Mouse (Mus musculus) E14TG2a.4 (cell line): Measurements from ENCODE around the gene Sub1.

Experiments used
- CTCF ChIP-seq: conservative IDR thresholded peaks from 2 replicates; pipeline ENCODE4 v1.5.1; 2014; ENCODE audit warnings: low read length
- NANOG ChIP-seq: IDR thresholded peaks from 2 replicates; pipeline ENCODE4 v1.6.1; 2014; ENCODE audit warnings: borderline replicate concordance, low read length, mixed read lengths
- POU5F1 ChIP-seq: IDR thresholded peaks from 2 replicates; pipeline ENCODE4 v1.6.1; 2014; ENCODE audit warnings: low read length, borderline replicate concordance

DNA sequence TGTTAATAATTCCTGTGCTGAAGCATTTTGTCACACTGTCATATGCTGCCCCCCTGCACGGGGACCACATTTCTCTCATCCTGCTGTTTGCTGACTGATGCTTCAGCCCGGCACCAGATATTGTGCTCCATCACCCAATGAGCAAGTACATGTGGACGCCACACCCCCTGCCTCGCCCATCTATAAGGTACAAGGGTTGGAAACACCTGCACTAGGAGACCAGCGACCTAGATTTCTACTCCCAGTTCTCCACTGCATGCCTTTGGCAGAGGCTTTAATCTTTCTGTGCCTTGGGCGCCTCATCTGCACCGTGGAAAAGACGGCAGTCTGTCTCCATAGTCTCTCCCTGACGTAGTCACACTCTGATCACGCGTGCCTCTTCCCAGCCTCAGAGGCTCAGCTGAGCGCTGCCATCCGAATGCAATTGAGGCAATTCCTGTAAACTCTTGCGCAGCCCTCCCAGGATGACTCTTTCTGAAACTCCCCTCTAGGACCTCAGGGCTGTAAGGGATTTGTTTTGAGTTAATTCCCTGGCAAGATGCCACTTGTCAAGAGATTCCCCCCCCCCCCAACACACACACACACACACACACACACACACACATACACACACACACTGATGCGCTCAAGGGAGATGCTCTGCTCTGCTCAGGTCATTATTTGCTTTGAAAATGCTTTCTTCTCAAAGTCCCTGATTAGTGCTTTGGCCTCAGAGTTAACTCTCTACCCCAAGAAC lies 43.1 kb upstream of the Sub1 start:
- TF ChIP-seq CTCF = no peak
- no peak for TF ChIP-seq POU5F1
- no peak for TF ChIP-seq NANOG
